Mouse (Mus musculus): ENCODE measurements around the gene Acly. TPM values are rescaled to one million over a fixed set of nuclear protein-coding genes. Genes with fewer than 3 reads are reported as not detected.

The Acly gene
- polyA plus RNA-seq, 1 experiment, result 62.3 TPM

GRCm38 (mm10) chr11:100437901-100438300 is 89.9 kb downstream of the Acly start:
- Histone ChIP-seq H3K4me1 (ENCODE audit: control insufficient read depth, insufficient read depth, low read length) (peaks cover 10% of the 10 kb centered on the region), H3K4me3 (ENCODE audit: insufficient read depth, low read length) (no peak overlapping the region), H3K27ac (ENCODE audit: insufficient read depth, low read depth, low read length) (no peak overlapping the region)
- TF ChIP-seq POLR2A (IDR thresholded peaks at IDR 0.05; ENCODE audit: borderline replicate concordance, low read depth, low read length), result no peak
- TF ChIP-seq CTCF (IDR thresholded peaks at IDR 0.05; ENCODE audit: low read depth, low read length), result no peak

GRCm38 (mm10) chr11:100435678-100436246 is 92.0 kb downstream of the Acly start:
- Histone ChIP-seq H3K4me1 (ENCODE audit: control insufficient read depth, insufficient read depth, low read length) (peaks cover 10% of the 10 kb centered on the region), H3K4me3 (ENCODE audit: insufficient read depth, low read length) (no peak overlapping the region), H3K27ac (ENCODE audit: insufficient read depth, low read depth, low read length) (no peak overlapping the region)
- TF ChIP-seq CTCF (IDR thresholded peaks at IDR 0.05; ENCODE audit: low read depth, low read length), result no peak
- TF ChIP-seq POLR2A (IDR thresholded peaks at IDR 0.05; ENCODE audit: borderline replicate concordance, low read depth, low read length), result no peak

- Histone ChIP-seq H3K4me3 (ENCODE audit: insufficient read depth, low read length) (no peak overlapping the region), H3K27ac (ENCODE audit: insufficient read depth, low read depth, low read length) (no peak overlapping the region), H3K4me1 (ENCODE audit: control insufficient read depth, insufficient read depth, low read length) (peaks cover 5% of the 10 kb centered on the region; the same call in 1 of the 2 replicates)
- TF ChIP-seq CTCF (IDR thresholded peaks at IDR 0.05; ENCODE audit: low read depth, low read length), result no peak
- no peak for TF ChIP-seq POLR2A (IDR thresholded peaks at IDR 0.05; ENCODE audit: borderline replicate concordance, low read depth, low read length)
Measured at GRCm38 (mm10) chr11:100432002-100432401, 95.8 kb downstream of the Acly start.

GRCm38 (mm10) chr11:100430052-100430451 is 97.7 kb downstream of the Acly start:
- TF ChIP-seq POLR2A (IDR thresholded peaks at IDR 0.05; ENCODE audit: borderline replicate concordance, low read depth, low read length) (no peak), CTCF (IDR thresholded peaks at IDR 0.05; ENCODE audit: low read depth, low read length) (no peak)
- Histone ChIP-seq H3K4me3 (ENCODE audit: insufficient read depth, low read length) (no peak overlapping the region), H3K27ac (ENCODE audit: insufficient read depth, low read depth, low read length) (no peak overlapping the region), H3K4me1 (ENCODE audit: control insufficient read depth, insufficient read depth, low read length) (peaks cover 6% of the 10 kb centered on the region)

GRCm38 (mm10) chr11:100428612-100429199 is 99.1 kb downstream of the Acly start:
- H3K4me1 ChIP-seq (ENCODE audit: control insufficient read depth, insufficient read depth, low read length), result peaks cover 4% of the 10 kb centered on the region
- no peak for TF ChIP-seq POLR2A (IDR thresholded peaks at IDR 0.05; ENCODE audit: borderline replicate concordance, low read depth, low read length)
- no peak for TF ChIP-seq CTCF (IDR thresholded peaks at IDR 0.05; ENCODE audit: low read depth, low read length)
- H3K27ac ChIP-seq (ENCODE audit: insufficient read depth, low read depth, low read length), result no peak overlapping the region
- no peak overlapping the region for H3K4me3 ChIP-seq (ENCODE audit: insufficient read depth, low read length)

GRCm38 (mm10) chr11:100426820-100427219 is 101.0 kb downstream of the Acly start:
- TF ChIP-seq CTCF (IDR thresholded peaks at IDR 0.05; ENCODE audit: low read depth, low read length) (no peak), POLR2A (IDR thresholded peaks at IDR 0.05; ENCODE audit: borderline replicate concordance, low read depth, low read length) (no peak)
- peaks cover 4% of the 10 kb centered on the region for H3K4me1 ChIP-seq (ENCODE audit: control insufficient read depth, insufficient read depth, low read length)
- H3K4me3 ChIP-seq (ENCODE audit: insufficient read depth, low read length), result no peak overlapping the region
- no peak overlapping the region for H3K27ac ChIP-seq (ENCODE audit: insufficient read depth, low read depth, low read length)

Other genes starting within 250 kb of the Acly start
- 922 and 1,042 TPM in 2 replicates for gene Eif1, start 208.1 kb downstream of the Acly start, polyA plus RNA-seq (2012; ENCODE audit: insufficient read depth, insufficient read length, missing spikeins)
- not detected in 2 replicates for gene Gast, start 193.6 kb downstream of the Acly start, polyA plus RNA-seq (2012; ENCODE audit: insufficient read depth, insufficient read length, missing spikeins)
- 0.68 and 1.2 TPM in 2 replicates for gene Hap1, start 171.9 kb downstream of the Acly start, polyA plus RNA-seq (2012; ENCODE audit: insufficient read depth, insufficient read length, missing spikeins)
- 7.3 and 15.0 TPM in 2 replicates for gene Jup, start 130.2 kb downstream of the Acly start, polyA plus RNA-seq (2012; ENCODE audit: insufficient read depth, insufficient read length, missing spikeins)
- gene P3h4, start 113.2 kb downstream of the Acly start, polyA plus RNA-seq (2012; ENCODE audit: insufficient read depth, insufficient read length, missing spikeins), result 0.67 TPM in 1 of 2 replicates, not detected in the other
- gene Fkbp10, start 112.3 kb downstream of the Acly start, polyA plus RNA-seq (2012; ENCODE audit: insufficient read depth, insufficient read length, missing spikeins), result 1.3 and 1.6 TPM in 2 replicates
- gene Nt5c3b, start 86.2 kb downstream of the Acly start, polyA plus RNA-seq (2012; ENCODE audit: insufficient read depth, insufficient read length, missing spikeins), result 13.0 and 17.6 TPM in 2 replicates
- not detected in 2 replicates for gene Klhl10, start 86.1 kb downstream of the Acly start, polyA plus RNA-seq (2012; ENCODE audit: insufficient read depth, insufficient read length, missing spikeins)
- gene Klhl11, start 55.3 kb downstream of the Acly start, polyA plus RNA-seq (2012; ENCODE audit: insufficient read depth, insufficient read length, missing spikeins), result 4.7 and 6.1 TPM in 2 replicates
- 0.19 and 0.34 TPM in 2 replicates for gene Ttc25, start 17.6 kb upstream of the Acly start, polyA plus RNA-seq (2012; ENCODE audit: insufficient read depth, insufficient read length, missing spikeins)
- 40.3 and 41.2 TPM in 2 replicates for gene Cnp, start 46.9 kb upstream of the Acly start, polyA plus RNA-seq (2012; ENCODE audit: insufficient read depth, insufficient read length, missing spikeins)
- 46.6 and 52.5 TPM in 2 replicates for gene Nkiras2, start 91.2 kb upstream of the Acly start, polyA plus RNA-seq (2012; ENCODE audit: insufficient read depth, insufficient read length, missing spikeins)
- gene Dnajc7, start 92.2 kb upstream of the Acly start, polyA plus RNA-seq (2012; ENCODE audit: insufficient read depth, insufficient read length, missing spikeins), result 324 and 349 TPM in 2 replicates
- not detected in 2 replicates for gene Zfp385c, start 164.5 kb upstream of the Acly start, polyA plus RNA-seq (2012; ENCODE audit: insufficient read depth, insufficient read length, missing spikeins)
- 58.8 and 58.9 TPM in 2 replicates for gene Dhx58, start 176.3 kb upstream of the Acly start, polyA plus RNA-seq (2012; ENCODE audit: insufficient read depth, insufficient read length, missing spikeins)
- gene Kat2a, start 184.5 kb upstream of the Acly start, polyA plus RNA-seq (2012; ENCODE audit: insufficient read depth, insufficient read length, missing spikeins), result 18.8 and 18.9 TPM in 2 replicates
- not detected in 2 replicates for gene Hspb9, start 185.8 kb upstream of the Acly start, polyA plus RNA-seq (2012; ENCODE audit: insufficient read depth, insufficient read length, missing spikeins)
- 269 and 300 TPM in 2 replicates for gene Rab5c, start 210.2 kb upstream of the Acly start, polyA plus RNA-seq (2012; ENCODE audit: insufficient read depth, insufficient read length, missing spikeins)
- gene Kcnh4, start 231.9 kb upstream of the Acly start, polyA plus RNA-seq (2012; ENCODE audit: insufficient read depth, insufficient read length, missing spikeins), result not detected in 2 replicates
- gene Hcrt, start 234.9 kb upstream of the Acly start, polyA plus RNA-seq (2012; ENCODE audit: insufficient read depth, insufficient read length, missing spikeins), result not detected in 2 replicates
- gene Ghdc, start 243.0 kb upstream of the Acly start, polyA plus RNA-seq (2012; ENCODE audit: insufficient read depth, insufficient read length, missing spikeins), result 12.0 and 15.6 TPM in 2 replicates